Mouse (Mus musculus) liver, embryonic 14.5 days (tissue): ENCODE results near the gene Kcna10.

Experiments
- CTCF ChIP-seq: IDR thresholded peaks from 2 replicates; pipeline ENCODE4 v1.5.1; 2016; ENCODE audit warnings: antibody characterized with exemption, low read depth, control low read depth
- EP300 ChIP-seq: IDR thresholded peaks from 2 replicates; pipeline ENCODE4 v1.6.1; 2016; ENCODE audit warnings: antibody characterized with exemption, low read depth

GRCm38 (mm10) chr3:107188226-107188899 is 5.5 kb downstream of the Kcna10 start:
- TF ChIP-seq CTCF: peak; percentile 46
- no peak for TF ChIP-seq EP300
